Mouse (Mus musculus) MEL (cell line): ENCODE measurements around the gene Bdkrb1.

Experiments used
- CHD1 ChIP-seq: IDR thresholded peaks from 2 replicates; pipeline ENCODE4 v1.6.1; 2012; ENCODE audit warnings: low read depth, mild to moderate bottlenecking, inconsistent platforms, low read length, improper control_type of control experiment
- CHD2 ChIP-seq: IDR thresholded peaks from 2 replicates; pipeline ENCODE4 v1.6.1; 2011; ENCODE audit warnings: low read length, improper control_type of control experiment
- CTCF ChIP-seq, 3 experiments: IDR thresholded peaks in 2 of 3; conservative IDR thresholded peaks in 1 of 3; 2 replicates each; pipeline ENCODE4 v1.5.1; 2011 to 2012; ENCODE audit warnings: low read length in 3 of 3, low read depth in 2 of 3, mild to moderate bottlenecking in 2 of 3, improper control_type of control experiment in 1 of 3, inconsistent platforms in 1 of 3, mixed read lengths in 1 of 3, moderate library complexity in 1 of 3; ENCODE audit not compliant: control insufficient read depth in 1 of 3, insufficient read depth in 1 of 3, poor library complexity in 1 of 3, severe bottlenecking in 1 of 3
- HCFC1 ChIP-seq: IDR thresholded peaks from 2 replicates; pipeline ENCODE4 v1.6.1; 2012; ENCODE audit warnings: low read depth, mild to moderate bottlenecking, inconsistent platforms, low read length, improper control_type of control experiment, moderate library complexity
- POLR2A ChIP-seq, 2 experiments: IDR thresholded peaks; 2 replicates each; pipeline ENCODE4 v1.6.1; 2011 to 2012; ENCODE audit warnings: low read length in 2 of 2, mild to moderate bottlenecking in 2 of 2, control low read depth in 1 of 2, improper control_type of control experiment in 1 of 2, low read depth in 1 of 2, moderate library complexity in 1 of 2; ENCODE audit not compliant: control insufficient read depth in 1 of 2, insufficient read depth in 1 of 2, poor library complexity in 1 of 2
- POLR2AphosphoS2 ChIP-seq: IDR thresholded peaks from 2 replicates; pipeline ENCODE4 v1.6.1; 2011; ENCODE audit warnings: low read length, improper control_type of control experiment
- SIN3A ChIP-seq: IDR thresholded peaks from 2 replicates; pipeline ENCODE4 v1.6.1; 2012; ENCODE audit warnings: low read length, improper control_type of control experiment, inconsistent platforms
- TAL1 ChIP-seq: IDR thresholded peaks from 2 replicates; pipeline ENCODE4 v1.6.1; 2012; ENCODE audit warnings: mild to moderate bottlenecking, inconsistent platforms, low read length, moderate library complexity, mixed read lengths
- USF1 ChIP-seq: IDR thresholded peaks from 2 replicates; pipeline ENCODE4 v1.6.1; 2014; ENCODE audit warnings: low read depth, mild to moderate bottlenecking, inconsistent platforms, low read length, improper control_type of control experiment, moderate library complexity
- ZC3H11A ChIP-seq: IDR thresholded peaks from 2 replicates; pipeline ENCODE4 v1.6.1; 2012; ENCODE audit warnings: low read depth, mild to moderate bottlenecking, inconsistent platforms, low read length, improper control_type of control experiment

GRCm38 (mm10) chr12:105605212-105605611 is 2.3 kb downstream of the Bdkrb1 start:
- no peak for TF ChIP-seq CTCF (IDR thresholded peaks at IDR 0.05 in 2 of 3, conservative IDR thresholded peaks at IDR 0.05 in 1 of 3; ENCODE audit: control insufficient read depth in 1 of 3, insufficient read depth in 1 of 3, low read depth in 2 of 3, low read length in 3 of 3, poor library complexity in 1 of 3, severe bottlenecking in 1 of 3)
- TF ChIP-seq POLR2A (IDR thresholded peaks at IDR 0.05; ENCODE audit: control insufficient read depth in 1 of 2, insufficient read depth in 1 of 2, low read depth in 1 of 2, low read length in 2 of 2, poor library complexity in 1 of 2): no peak
- no peak for TF ChIP-seq CHD2
- no peak for TF ChIP-seq SIN3A
- no peak for TF ChIP-seq HCFC1
- TF ChIP-seq POLR2AphosphoS2: no peak
- TF ChIP-seq TAL1: no peak
- no peak for TF ChIP-seq ZC3H11A
- TF ChIP-seq USF1: no peak
- no peak for TF ChIP-seq CHD1
